Mouse (Mus musculus) liver, embryonic 13.5 days (tissue): ENCODE measurements around the gene Celf2. TPM values are rescaled to one million over a fixed set of nuclear protein-coding genes. Genes with fewer than 3 reads are reported as not detected.

Experiments used
- ATAC-seq: fragments of 200-750 bp; cut with Nextera tagmentation; 2 replicates; pipeline ENCODE4 v1.8.0; 2017; ENCODE audit warnings: low read depth, mild to moderate bottlenecking, moderate number of reproducible peaks, moderate library complexity
- DNase-seq: peaks from one replicate; pipeline ENCODE4 v3.0.0; 2022
- H3K27ac ChIP-seq: fragments of 300-500 bp; sonication (generic); 2 replicates; pipeline ENCODE4 v1.5.1; 2015; ENCODE audit warnings: moderate library complexity, mild to moderate bottlenecking, inconsistent platforms
- H3K27me3 ChIP-seq: fragments of 300-500 bp; sonication (generic); 2 replicates; pipeline ENCODE4 v1.6.1; 2015; ENCODE audit warnings: mild to moderate bottlenecking, inconsistent platforms
- H3K36me3 ChIP-seq: fragments of 300-500 bp; sonication (generic); 2 replicates; pipeline ENCODE4 v1.6.1; 2015; ENCODE audit warnings: mild to moderate bottlenecking, inconsistent platforms
- H3K4me1 ChIP-seq: fragments of 300-500 bp; sonication (generic); replicated peaks from 2 replicates; pipeline ENCODE4 v1.6.1; 2015; ENCODE audit warnings: inconsistent platforms
- H3K4me2 ChIP-seq: fragments of 300-500 bp; sonication (generic); 2 replicates; pipeline ENCODE4 v1.6.1; 2015; ENCODE audit warnings: inconsistent platforms, mild to moderate bottlenecking, moderate library complexity
- H3K4me3 ChIP-seq: fragments of 300-500 bp; sonication (generic); replicated peaks from 2 replicates; pipeline ENCODE4 v1.5.1; 2015; ENCODE audit warnings: mild to moderate bottlenecking, inconsistent platforms
- H3K9ac ChIP-seq: fragments of 300-500 bp; sonication (generic); 2 replicates; pipeline ENCODE4 v1.6.1; 2015; ENCODE audit warnings: mild to moderate bottlenecking, inconsistent platforms
- H3K9me3 ChIP-seq: fragments of 300-500 bp; sonication (generic); replicated peaks from 2 replicates; pipeline ENCODE4 v1.6.1; 2016; ENCODE audit warnings: inconsistent platforms
- WGBS: fragments of 180-500 bp; shearing (Covaris S2); methylation state at CpG from one replicate; pipeline ENCODE4 v1.1.7; 2015; ENCODE audit not compliant: insufficient replicate concordance; 5-methylcytosine and 5-hydroxymethylcytosine counted together
- polyA plus RNA-seq: library from polyadenylated mRNA; unstranded; fragments of >200 nt; fragmentation: Nextera tagmentation; extraction: Ambion mirVana; gene quantifications from 2 replicates; pipeline ENCODE4 v1.2.1, GENCODE M21; 2015

Celf2 gene
- polyA plus RNA-seq, 1 experiment from 2014 or later, result 11.0 TPM

- Histone ChIP-seq H3K4me3 (no peak overlapping the region), H3K9me3 (no peaks in the 10 kb centered on the region), H3K4me2 (no peak overlapping the region), H3K27me3 (no peaks in the 10 kb centered on the region), H3K9ac (no peak overlapping the region), H3K27ac (no peak overlapping the region), H3K36me3 (no peaks in the 10 kb centered on the region), H3K4me1 (no peaks in the 10 kb centered on the region)
- ATAC-seq, result no peak
- no peak for DNase-seq
- 63% methylated on average over 5 of the region's 5 CpGs for WGBS
Measured at GRCm38 (mm10) chr2:7092641-7093040, 416.7 kb downstream of the Celf2 start.

GRCm38 (mm10) chr2:7090496-7090895, 418.9 kb downstream of the Celf2 start:
- WGBS, result 16% methylated on average over 1 of the region's 1 CpGs

GRCm38 (mm10) chr2:7089069-7089834, 420.1 kb downstream of the Celf2 start:
- Histone ChIP-seq H3K9me3 (no peaks in the 10 kb centered on the region), H3K9ac (no peak overlapping the region), H3K4me3 (no peak overlapping the region), H3K27ac (no peak overlapping the region), H3K4me2 (no peak overlapping the region), H3K27me3 (no peaks in the 10 kb centered on the region), H3K4me1 (no peaks in the 10 kb centered on the region), H3K36me3 (no peaks in the 10 kb centered on the region)
- ATAC-seq (no peak), DNase-seq (no peak)
- WGBS, result 42% methylated on average over 7 of the region's 7 CpGs

More at GRCm38 (mm10) chr2:7090496-7090895, 418.9 kb downstream of the Celf2 start:
- Histone ChIP-seq H3K9ac (no peak overlapping the region), H3K27me3 (no peaks in the 10 kb centered on the region), H3K9me3 (no peaks in the 10 kb centered on the region), H3K36me3 (no peaks in the 10 kb centered on the region), H3K4me2 (no peak overlapping the region), H3K4me3 (no peak overlapping the region), H3K27ac (no peak overlapping the region), H3K4me1 (no peaks in the 10 kb centered on the region)
- DNase-seq (no peak), ATAC-seq (no peak)

- no peaks in the 10 kb centered on the region for H3K27me3 ChIP-seq
- no peak overlapping the region for H3K4me2 ChIP-seq
- H3K36me3 ChIP-seq, result no peaks in the 10 kb centered on the region
- DNase-seq (no peak), ATAC-seq (no peak)
- H3K9me3 ChIP-seq, result no peaks in the 10 kb centered on the region
- no peak overlapping the region for H3K4me3 ChIP-seq
- H3K4me1 ChIP-seq, result no peaks in the 10 kb centered on the region
- no peak overlapping the region for H3K27ac ChIP-seq
- H3K9ac ChIP-seq, result no peak overlapping the region
- 36% methylated on average over 4 of the region's 4 CpGs for WGBS
Measured at GRCm38 (mm10) chr2:7088536-7088935, 420.8 kb downstream of the Celf2 start.

GRCm38 (mm10) chr2:7087480-7087879, 421.9 kb downstream of the Celf2 start:
- Histone ChIP-seq H3K36me3 (no peaks in the 10 kb centered on the region), H3K9ac (no peak overlapping the region), H3K27me3 (no peaks in the 10 kb centered on the region), H3K9me3 (no peaks in the 10 kb centered on the region), H3K4me2 (no peak overlapping the region), H3K4me3 (no peak overlapping the region), H3K27ac (no peak overlapping the region), H3K4me1 (no peaks in the 10 kb centered on the region)
- no peak for ATAC-seq
- WGBS, result 62% methylated on average over 14 of the region's 14 CpGs
- DNase-seq, result no peak

- H3K27me3 ChIP-seq, result no peaks in the 10 kb centered on the region
- no peak overlapping the region for H3K9ac ChIP-seq
- H3K4me2 ChIP-seq, result no peak overlapping the region
- no peaks in the 10 kb centered on the region for H3K4me1 ChIP-seq
- H3K9me3 ChIP-seq, result no peaks in the 10 kb centered on the region
- H3K4me3 ChIP-seq, result no peak overlapping the region
- 58% methylated on average over 4 of the region's 4 CpGs for WGBS
- no peak for DNase-seq
- no peak overlapping the region for H3K27ac ChIP-seq
- H3K36me3 ChIP-seq, result no peaks in the 10 kb centered on the region
- no peak for ATAC-seq
Measured at GRCm38 (mm10) chr2:7083489-7084090, 425.8 kb downstream of the Celf2 start.

- Histone ChIP-seq H3K27ac (no peak overlapping the region), H3K4me3 (no peak overlapping the region), H3K36me3 (no peaks in the 10 kb centered on the region), H3K4me2 (no peak overlapping the region), H3K4me1 (no peaks in the 10 kb centered on the region), H3K9me3 (no peaks in the 10 kb centered on the region), H3K27me3 (no peaks in the 10 kb centered on the region), H3K9ac (no peak overlapping the region)
- DNase-seq (no peak), ATAC-seq (no peak)
- 72% methylated on average over 9 of the region's 9 CpGs for WGBS
Measured at GRCm38 (mm10) chr2:7082376-7083025, 426.9 kb downstream of the Celf2 start.

GRCm38 (mm10) chr2:7080794-7081783, 428.3 kb downstream of the Celf2 start:
- WGBS, result 10% methylated on average over 28 of the region's 28 CpGs
- Histone ChIP-seq H3K4me2 (peak overlapping the region; percentile 52), H3K4me3 (peak overlapping the region; percentile 34), H3K4me1 (no peaks in the 10 kb centered on the region), H3K9ac (no peak overlapping the region), H3K9me3 (no peaks in the 10 kb centered on the region), H3K27ac (no peak overlapping the region), H3K27me3 (no peaks in the 10 kb centered on the region), H3K36me3 (no peaks in the 10 kb centered on the region)
- DNase-seq, result no peak
- ATAC-seq, result peak; percentile 53; the same call in 1 of the 2 replicates

- ATAC-seq (no peak), DNase-seq (no peak)
- Histone ChIP-seq H3K36me3 (no peaks in the 10 kb centered on the region), H3K9ac (no peak overlapping the region), H3K4me1 (no peaks in the 10 kb centered on the region), H3K4me3 (no peak overlapping the region), H3K9me3 (no peaks in the 10 kb centered on the region), H3K27me3 (no peaks in the 10 kb centered on the region), H3K27ac (no peak overlapping the region), H3K4me2 (no peak overlapping the region)
- 27% methylated on average over 7 of the region's 7 CpGs for WGBS
Measured at GRCm38 (mm10) chr2:7080086-7080485, 429.3 kb downstream of the Celf2 start.

- Histone ChIP-seq H3K9ac (no peak overlapping the region), H3K9me3 (no peaks in the 10 kb centered on the region), H3K4me3 (no peak overlapping the region), H3K27ac (no peak overlapping the region), H3K4me1 (no peaks in the 10 kb centered on the region), H3K36me3 (no peaks in the 10 kb centered on the region), H3K4me2 (no peak overlapping the region), H3K27me3 (no peaks in the 10 kb centered on the region)
- no peak for DNase-seq
- ATAC-seq, result no peak
- WGBS, result 54% methylated on average over 2 of the region's 2 CpGs
Measured at GRCm38 (mm10) chr2:7079390-7079789, 430.0 kb downstream of the Celf2 start.

GRCm38 (mm10) chr2:7073730-7074129, 435.6 kb downstream of the Celf2 start:
- no peaks in the 10 kb centered on the region for H3K36me3 ChIP-seq
- H3K4me1 ChIP-seq, result no peaks in the 10 kb centered on the region
- H3K4me3 ChIP-seq, result no peak overlapping the region
- H3K9me3 ChIP-seq, result no peaks in the 10 kb centered on the region
- 62% methylated on average over 3 of the region's 3 CpGs for WGBS
- DNase-seq (no peak), ATAC-seq (no peak)
- H3K27ac ChIP-seq, result no peak overlapping the region
- no peak overlapping the region for H3K4me2 ChIP-seq
- H3K9ac ChIP-seq, result no peak overlapping the region
- H3K27me3 ChIP-seq, result no peaks in the 10 kb centered on the region
